8 mouse cellular contexts compared by ENCODE assay signal in genomic region chr6:127582391-127583176, GRCm38 (mm10). TPM values are rescaled to one million over a fixed set of nuclear protein-coding genes. Genes with fewer than 3 reads are reported as not detected.
DNase-seq lines count a peak whose midpoint lies in the region; ATAC-seq and TF ChIP-seq lines count a peak whose summit lies in the region.

No protein-coding gene starts in this region.

- 10% methylated on average over 15 of the region's 15 CpGs for WGBS in forebrain, embryonic 12.5 days
- 13% methylated on average over 15 of the region's 15 CpGs for WGBS in large intestine, adult 2 months
- 3% methylated on average over 15 of the region's 15 CpGs for WGBS in liver, embryonic 16.5 days (ENCODE audit: insufficient replicate concordance)
- 6% methylated on average over 15 of the region's 15 CpGs for whole genome bisulfite sequencing in neural tube, embryonic 13.5 days

- H3K9me3 ChIP-seq in ES-E14 (ENCODE audit: control insufficient read depth, insufficient read depth, low read depth, low read length): no peaks in the 10 kb centered on the region
- H3K9me3 ChIP-seq in forebrain, embryonic 12.5 days: no peaks in the 10 kb centered on the region
- H3K9me3 ChIP-seq in liver, embryonic 16.5 days (replicated peaks; ENCODE audit: control insufficient read depth, low read length): no peaks in the 10 kb centered on the region
- no peaks in the 10 kb centered on the region for H3K9me3 ChIP-seq in neural tube, embryonic 13.5 days

- H3K36me3 ChIP-seq in ES-E14 (ENCODE audit: control insufficient read depth, insufficient read depth, low read length, poor library complexity, severe bottlenecking): no peaks in the 10 kb centered on the region
- H3K36me3 ChIP-seq in forebrain, embryonic 12.5 days (replicated peaks): no peaks in the 10 kb centered on the region
- no peaks in the 10 kb centered on the region for H3K36me3 ChIP-seq in liver, embryonic 16.5 days (ENCODE audit: control insufficient read depth, insufficient read depth)
- H3K36me3 ChIP-seq in neural tube, embryonic 13.5 days: no peaks in the 10 kb centered on the region

- no peak overlapping the region for H3K27ac ChIP-seq in ES-E14 (ENCODE audit: insufficient read depth, low read depth, low read length, poor library complexity, severe bottlenecking)
- no peak overlapping the region for H3K27ac ChIP-seq in forebrain, embryonic 12.5 days
- H3K27ac ChIP-seq in liver, embryonic 16.5 days (ENCODE audit: low read length): peak overlapping the region; percentile 62
- peak overlapping the region; percentile 40 for H3K27ac ChIP-seq in neural tube, embryonic 13.5 days (replicated peaks)

- no peak overlapping the region for H3K9ac ChIP-seq in ES-E14 (ENCODE audit: insufficient read depth, low read depth, low read length, poor library complexity, severe bottlenecking)
- no peak overlapping the region for H3K9ac ChIP-seq in forebrain, embryonic 12.5 days
- peak overlapping the region; percentile 57 for H3K9ac ChIP-seq in liver, embryonic 16.5 days (ENCODE audit: low read depth, low read length)
- peak overlapping the region; percentile 61 for H3K9ac ChIP-seq in neural tube, embryonic 13.5 days

- peak; percentile 53; the same call in 1 of the 2 replicates for ATAC-seq in forebrain, embryonic 12.5 days (ENCODE audit: low FRiP score)
- ATAC-seq in liver, embryonic 16.5 days (ENCODE audit: low read depth): peak; percentile 37; the same call in 1 of the 2 replicates
- ATAC-seq in neural tube, embryonic 13.5 days (ENCODE audit: low read depth): peak; percentile 77

- peak; percentile 73 for DNase-seq in ES-E14 (ENCODE audit: low read depth, low spot score)
- peak; percentile 83 for DNase-seq in c-Kit-positive CD71-positive TER-119-positive erythroid progenitor cells, embryonic 14.5 days (ENCODE audit: low spot score)
- DNase-seq in heart, postnatal 10 days: peak; percentile 83 to 90
- DNase-seq in large intestine, adult 2 months (ENCODE audit: low read depth, low spot score): peak; percentile 84
- DNase-seq in testis, postnatal 10 days (ENCODE audit: low spot score): peak; percentile 91

- 0 out of 2 replicates have a peak, but pooled peaks cover 5% of the 10 kb centered on the region for H3K27me3 ChIP-seq in forebrain, embryonic 12.5 days
- no peaks in the 10 kb centered on the region for H3K27me3 ChIP-seq in liver, embryonic 16.5 days (ENCODE audit: control insufficient read depth, insufficient read depth, low read depth, low read length)
- 0 out of 2 replicates have a peak, but pooled peaks cover 5% of the 10 kb centered on the region for H3K27me3 ChIP-seq in neural tube, embryonic 13.5 days

- H3K4me2 ChIP-seq in forebrain, embryonic 12.5 days: peak overlapping the region; percentile 37
- H3K4me2 ChIP-seq in liver, embryonic 16.5 days (ENCODE audit: low read depth, low read length): peak overlapping the region; percentile 82
- peak overlapping the region; percentile 56 for H3K4me2 ChIP-seq in neural tube, embryonic 13.5 days

- no peak overlapping the region for H3K4me3 ChIP-seq in ES-E14 (ENCODE audit: insufficient read depth in 1 of 2, low read depth in 1 of 2, low read length in 2 of 2, poor library complexity in 1 of 2, severe bottlenecking in 1 of 2)
- H3K4me3 ChIP-seq in forebrain, embryonic 12.5 days (replicated peaks): 0 out of 2 replicates have a peak overlapping the region, but pooled peaks have one; percentile 14
- peak overlapping the region; percentile 59 for H3K4me3 ChIP-seq in liver, embryonic 16.5 days (ENCODE audit: low read depth, low read length)
- H3K4me3 ChIP-seq in neural tube, embryonic 13.5 days: peak overlapping the region; percentile 21

- in situ Hi-C loops in ES-E14 (cut with MboI; ENCODE audit: low sequenced_read_pairs in 2 of 2, unreplicated experiment in 2 of 2): no loop called here

- H3K4me1 ChIP-seq in ES-E14 (ENCODE audit: control insufficient read depth in 2 of 2, insufficient read depth in 2 of 2, low read length in 2 of 2, poor library complexity in 1 of 2): no peaks in the 10 kb centered on the region
- peaks cover 10% of the 10 kb centered on the region for H3K4me1 ChIP-seq in forebrain, embryonic 12.5 days
- H3K4me1 ChIP-seq in liver, embryonic 16.5 days (ENCODE audit: control insufficient read depth, low read depth, low read length): peaks cover 30% of the 10 kb centered on the region
- H3K4me1 ChIP-seq in neural tube, embryonic 13.5 days (replicated peaks): peaks cover 12% of the 10 kb centered on the region

- intact Hi-C loops in heart, postnatal 10 days (cut with DNase I): loop anchor here (1.0 kb wide), 2 partner anchors 21 to 80 kb away; partner anchors contain the start of gene Cracr2a

TF ChIP-seq in ES-E14, 5 proteins besides CTCF, POLR2A, EP300 and RAD21:
- peak; percentile 28; the same call in 1 of the 2 replicates for TF ChIP-seq ZC3H11A (IDR thresholded peaks at IDR 0.05; ENCODE audit: borderline replicate concordance, low read depth, low read length)
- no peak for TF ChIP-seq ZNF384 (IDR thresholded peaks at IDR 0.05; ENCODE audit: low read depth, low read length)
- no peak for TF ChIP-seq HCFC1 (IDR thresholded peaks at IDR 0.05; ENCODE audit: borderline replicate concordance, insufficient read depth, low read length)

RNA-seq across cellular contexts. Expression of gene Cracr2a, which starts 21.4 kb away (rescaled TPM):
- 0.76 and 0.95 TPM in 2 replicates for total RNA-seq in ES-E14 (2012; rRNA removed)
- polyA plus RNA-seq in forebrain, embryonic 12.5 days (2016; fragmentation: Nextera tagmentation; extraction: Ambion mirVana): 1.1 TPM in 2 replicates
- total RNA-seq in heart, postnatal 10 days (2021): 1 to 10 TPM; 1.4 to 1.9 TPM
- 4.0 and 6.4 TPM in 2 replicates for polyA plus RNA-seq in large intestine, adult 2 months (2012; rRNA removed)
- 1.2 and 1.3 TPM in 2 replicates for polyA plus RNA-seq in liver, embryonic 16.5 days (2015; fragmentation: Nextera tagmentation; extraction: Ambion mirVana)
- 0.59 and 0.92 TPM in 2 replicates for polyA plus RNA-seq in neural tube, embryonic 13.5 days (2015; fragmentation: Nextera tagmentation; extraction: Ambion mirVana)

Comparison
In these comparisons a context has a peak if more than half of its experiments do, and no peak if none do; other contexts are left out.
1. H3K27ac ChIP-seq: peak in liver, embryonic 16.5 days (single experiment) and neural tube, embryonic 13.5 days (single experiment); none in ES-E14 (single experiment) and forebrain, embryonic 12.5 days (single experiment).
2. H3K4me3 ChIP-seq: peak in forebrain, embryonic 12.5 days (single experiment), liver, embryonic 16.5 days (single experiment) and neural tube, embryonic 13.5 days (single experiment); none in ES-E14 (0 of 2).
3. H3K9ac ChIP-seq: peak in liver, embryonic 16.5 days (single experiment) and neural tube, embryonic 13.5 days (single experiment); none in ES-E14 (single experiment) and forebrain, embryonic 12.5 days (single experiment).
4. Peak in every context shown above with its lines, with median percentiles within 50 percentile points of each other: DNase-seq, ATAC-seq and H3K4me2 ChIP-seq.